Mouse (Mus musculus) layer of hippocampus, postnatal 10 days (tissue): ENCODE data around the gene Vmn1r236. TPM values are rescaled to one million over a fixed set of nuclear protein-coding genes. Genes with fewer than 3 reads are reported as not detected.

Source experiments
- DNase-seq, 2 experiments: peaks; one replicate each; pipeline ENCODE4 v3.0.0; 2021; ENCODE audit warnings: low spot score in 2 of 2
- long read RNA-seq: library from polyadenylated mRNA; stranded (forward); transcript quantifications from one replicate; pipeline ENCODE4 v2.0.0, GENCODE M21; 2023
- microRNA-seq, 2 experiments: library from miRNA; unstranded; fragments of <30 nt; microRNA quantifications; one replicate each; pipeline ENCODE4 v1.2.0; 2021
- total RNA-seq, 2 experiments: library from RNA; stranded (reverse); gene quantifications; 2 replicates each; pipeline ENCODE4 v1.2.3; 2021

The Vmn1r236 gene
- not detected for total RNA-seq
- long read RNA-seq = 0 reads

DNA sequence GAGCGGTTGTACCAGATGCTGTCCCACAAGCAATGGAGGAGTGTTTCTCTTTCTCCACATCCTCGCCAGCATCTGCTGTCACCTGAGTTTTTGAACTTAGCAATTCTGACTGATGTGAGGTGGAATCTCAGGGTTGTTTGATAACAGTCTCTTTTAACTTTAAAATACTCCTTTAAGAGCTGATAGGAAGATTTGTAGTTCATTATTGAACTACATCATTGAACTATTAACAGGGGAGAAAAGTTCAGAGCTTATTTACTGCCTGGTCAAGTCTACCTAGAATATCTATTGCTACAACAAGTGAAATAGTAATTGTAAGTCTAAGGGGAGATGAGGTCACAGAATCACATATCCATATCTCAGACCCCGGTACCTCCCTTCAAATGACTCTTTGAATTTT, at the start of gene Vmn1r236:
Gene Vmn1r236 (plus strand): TSS at position 301 of the 400 bp plus-strand sequence.
- DNase-seq = no peak

- no peak for DNase-seq
Observed at GRCm38 (mm10) chr17:21256111-21256510, 26.6 kb upstream of the Vmn1r236 start, which contains the start of gene Vmn1r235. Vmn1r235 (plus strand) TSS chr17:21256411.

- peak; percentile 30 to 50 for DNase-seq
Observed at GRCm38 (mm10) chr17:21272103-21272502, 10.6 kb upstream of the Vmn1r236 start.

- no peak for DNase-seq
Observed at GRCm38 (mm10) chr17:21284395-21284794, 1.7 kb downstream of the Vmn1r236 start.

GRCm38 (mm10) chr17:21289695-21290094, 7.0 kb downstream of the Vmn1r236 start:
- no peak for DNase-seq

DNA sequence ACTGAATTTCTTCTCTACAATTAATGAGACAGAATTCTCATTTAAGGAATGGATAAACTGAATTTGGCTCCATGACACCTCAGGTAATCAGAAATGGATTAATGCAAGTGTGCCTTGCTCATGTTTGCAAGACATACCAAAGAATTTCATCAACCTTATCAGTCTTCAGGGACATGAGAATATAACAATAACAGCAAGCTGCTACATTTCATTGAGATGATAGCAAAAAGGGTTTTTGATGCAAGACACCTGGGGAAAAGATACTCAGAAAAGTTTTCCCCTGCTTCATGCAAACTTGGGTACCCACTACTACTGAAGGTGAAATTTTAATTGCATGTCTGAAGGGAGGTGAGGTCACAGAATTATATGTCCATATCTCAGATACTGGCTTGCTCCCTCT, 28.8 kb downstream of the Vmn1r236 start, which contains the start of gene Vmn1r237:
Gene Vmn1r237 (plus strand): TSS at position 301 of the 400 bp plus-strand sequence.
- DNase-seq = no peak

Small RNA genes within 50 kb of the gene (microRNA-seq; reads per million reads assigned to microRNA genes)
- gene Gm26384 = 0 reads per million in 2 experiments

Other genes starting within 250 kb of the Vmn1r236 start
- not detected for gene Vmn1r234, start 56.9 kb upstream of the Vmn1r236 start, total RNA-seq
- not detected for gene Vmn1r235, start 26.5 kb upstream of the Vmn1r236 start, total RNA-seq
- not detected for gene Vmn1r237, start 28.9 kb downstream of the Vmn1r236 start, total RNA-seq
- gene Zfp677, start 100.8 kb downstream of the Vmn1r236 start, total RNA-seq = 1 to 10 TPM; 2.1 TPM
- gene Zfp54, start 140.3 kb downstream of the Vmn1r236 start, total RNA-seq = 1 to 10 TPM; 1.6 TPM
- 1 to 10 TPM; 3.3 to 3.5 TPM for gene Zfp51, start 167.4 kb downstream of the Vmn1r236 start, total RNA-seq
- 1 to 10 TPM; 4.9 to 5.4 TPM for gene Zfp53, start 206.1 kb downstream of the Vmn1r236 start, total RNA-seq